Mouse (Mus musculus): Measurements from ENCODE around the gene 5730455P16Rik. TPM values are rescaled to one million over a fixed set of nuclear protein-coding genes. Genes with fewer than 3 reads are reported as not detected.
"Not testable (repeated sequence)": the region's sequence is repeated elsewhere in the genome, so short reads cannot be mapped to it uniquely, and the experiment has no call there.

The 5730455P16Rik gene
- polyA plus RNA-seq, 1 experiment from 2014 or later, result 20.7 TPM

DNA sequence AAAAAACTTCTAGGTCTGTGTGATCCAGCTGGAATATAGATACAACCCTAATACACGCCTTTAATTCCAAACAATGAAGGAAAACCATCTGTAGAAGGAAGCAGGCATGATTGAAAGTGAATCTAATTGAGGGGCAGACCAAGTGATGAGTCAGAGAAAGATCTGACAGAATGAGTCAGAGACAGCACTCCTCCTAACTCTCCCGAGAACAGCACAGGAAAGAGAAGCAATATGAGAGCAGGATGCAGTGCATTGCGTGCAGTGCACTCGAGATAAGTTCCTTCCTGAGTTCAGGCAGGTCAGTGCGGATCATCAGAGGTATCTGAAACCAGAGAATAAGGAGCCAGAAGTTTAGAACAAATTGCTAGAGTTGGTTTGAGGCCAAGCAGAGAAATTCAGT, 39.3 kb upstream of the 5730455P16Rik start:
- no peaks in the 10 kb centered on the region for H3K4me1 ChIP-seq (ENCODE audit: control insufficient read depth, insufficient read depth, low read length)
- H3K9ac ChIP-seq (replicated peaks; ENCODE audit: low read length), result no peak overlapping the region
- no peaks in the 10 kb centered on the region for H3K27me3 ChIP-seq (ENCODE audit: control insufficient read depth, insufficient read depth, low read length)
- no peak for DNase-seq (ENCODE audit: low spot score)
- WGBS, result 87% methylated on average over 5 of the region's 5 CpGs
- no peak overlapping the region for H3K27ac ChIP-seq (replicated peaks; ENCODE audit: low read depth, low read length)
- H3K36me3 ChIP-seq (replicated peaks; ENCODE audit: control insufficient read depth, insufficient read depth, low read depth, low read length), result no peaks in the 10 kb centered on the region
- no peak overlapping the region for H3K4me3 ChIP-seq (ENCODE audit: low read depth, low read length)
- no peak overlapping the region for H3K4me2 ChIP-seq (ENCODE audit: low read depth, low read length)
- ATAC-seq (replicated peaks; ENCODE audit: insufficient number of reproducible peaks, low FRiP score, low TSS enrichment, low read depth), result no peak
- H3K9me3 ChIP-seq (replicated peaks; ENCODE audit: control insufficient read depth, low read length), result no peaks in the 10 kb centered on the region

DNA sequence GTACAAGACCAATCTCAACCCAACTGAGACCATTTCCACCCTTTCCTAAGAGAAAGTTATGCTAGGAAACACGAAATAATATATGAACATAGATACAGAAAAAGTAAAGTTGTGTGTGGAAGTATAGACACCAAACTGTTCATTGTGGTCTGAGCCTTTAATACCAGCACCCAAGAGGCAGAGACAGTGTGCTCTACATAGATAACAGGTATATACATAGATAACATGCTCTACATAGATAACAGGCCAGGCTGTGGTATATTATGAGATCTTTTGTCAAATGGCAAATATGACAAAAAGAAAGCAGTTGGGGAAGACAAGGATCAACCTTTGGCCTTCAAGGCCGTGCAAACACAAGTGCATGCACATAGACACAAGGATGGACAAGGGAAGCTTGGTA, 32.5 kb upstream of the 5730455P16Rik start:
- Histone ChIP-seq H3K27me3 (ENCODE audit: control insufficient read depth, insufficient read depth, low read length) (no peaks in the 10 kb centered on the region), H3K27ac (replicated peaks; ENCODE audit: low read depth, low read length) (no peak overlapping the region), H3K4me3 (ENCODE audit: low read depth, low read length) (no peak overlapping the region), H3K4me2 (ENCODE audit: low read depth, low read length) (no peak overlapping the region), H3K9me3 (replicated peaks; ENCODE audit: control insufficient read depth, low read length) (no peaks in the 10 kb centered on the region), H3K36me3 (replicated peaks; ENCODE audit: control insufficient read depth, insufficient read depth, low read depth, low read length) (peaks cover 10% of the 10 kb centered on the region), H3K9ac (replicated peaks; ENCODE audit: low read length) (no peak overlapping the region), H3K4me1 (ENCODE audit: control insufficient read depth, insufficient read depth, low read length) (no peaks in the 10 kb centered on the region)
- DNase-seq (ENCODE audit: low spot score) (no peak), ATAC-seq (replicated peaks; ENCODE audit: insufficient number of reproducible peaks, low FRiP score, low TSS enrichment, low read depth) (no peak)
- 87% methylated on average over 2 of the region's 2 CpGs for WGBS

DNA sequence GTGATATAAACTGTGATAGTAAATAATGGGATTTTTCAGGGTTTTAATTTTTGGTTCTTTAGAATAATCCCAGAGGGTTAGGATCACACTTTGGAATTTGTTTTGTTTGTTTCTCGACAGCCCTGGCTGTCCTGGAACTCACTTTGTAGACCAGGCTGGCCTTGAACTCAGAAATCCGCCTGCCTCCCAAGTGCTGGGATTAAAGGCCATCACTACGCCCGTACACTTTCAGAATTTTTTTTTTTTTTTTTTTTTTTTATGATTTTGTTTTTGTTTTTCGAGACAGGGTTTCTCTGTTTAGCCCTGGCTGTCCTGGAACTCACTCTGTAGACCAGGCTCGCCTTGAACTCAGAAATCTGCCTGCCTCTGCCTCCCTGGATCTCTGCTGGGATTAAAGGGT, 30.0 kb upstream of the 5730455P16Rik start:
- H3K4me3 ChIP-seq (ENCODE audit: low read depth, low read length); H3K9ac ChIP-seq (replicated peaks; ENCODE audit: low read length); H3K9me3 ChIP-seq (replicated peaks; ENCODE audit: control insufficient read depth, low read length); ATAC-seq (replicated peaks; ENCODE audit: insufficient number of reproducible peaks, low FRiP score, low TSS enrichment, low read depth); H3K4me1 ChIP-seq (ENCODE audit: control insufficient read depth, insufficient read depth, low read length); H3K27me3 ChIP-seq (ENCODE audit: control insufficient read depth, insufficient read depth, low read length); DNase-seq (ENCODE audit: low spot score); H3K27ac ChIP-seq (replicated peaks; ENCODE audit: low read depth, low read length); H3K4me2 ChIP-seq (ENCODE audit: low read depth, low read length): not testable (repeated sequence)
- 91% methylated on average over 6 of the region's 6 CpGs for WGBS
- H3K36me3 ChIP-seq (replicated peaks; ENCODE audit: control insufficient read depth, insufficient read depth, low read depth, low read length), result peaks cover 13% of the 10 kb centered on the region

DNA sequence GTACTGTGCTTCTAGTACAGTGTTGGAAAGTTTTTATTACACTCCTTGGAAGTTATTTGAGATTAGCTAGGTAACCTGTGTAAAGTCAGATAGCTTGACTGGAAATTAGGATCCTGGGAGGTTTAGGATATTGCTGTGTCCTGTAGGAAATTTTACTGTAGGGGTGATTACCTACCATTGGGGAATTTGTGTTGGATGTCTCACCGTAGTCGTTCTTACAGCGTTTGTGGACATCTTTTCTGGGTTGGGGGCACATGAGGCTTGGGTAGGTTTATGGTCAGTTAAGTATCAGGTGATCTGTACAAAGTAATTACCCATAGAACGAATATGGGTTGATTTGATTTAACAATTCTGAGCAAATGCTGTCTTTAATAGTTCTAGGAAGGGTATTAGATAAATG, 18.8 kb upstream of the 5730455P16Rik start:
- DNase-seq (ENCODE audit: low spot score) (no peak), ATAC-seq (replicated peaks; ENCODE audit: insufficient number of reproducible peaks, low FRiP score, low TSS enrichment, low read depth) (no peak)
- Histone ChIP-seq H3K4me1 (ENCODE audit: control insufficient read depth, insufficient read depth, low read length) (no peaks in the 10 kb centered on the region), H3K4me2 (ENCODE audit: low read depth, low read length) (no peak overlapping the region), H3K9ac (replicated peaks; ENCODE audit: low read length) (no peak overlapping the region), H3K36me3 (replicated peaks; ENCODE audit: control insufficient read depth, insufficient read depth, low read depth, low read length) (peaks cover 11% of the 10 kb centered on the region), H3K9me3 (replicated peaks; ENCODE audit: control insufficient read depth, low read length) (no peaks in the 10 kb centered on the region), H3K4me3 (ENCODE audit: low read depth, low read length) (no peak overlapping the region), H3K27me3 (ENCODE audit: control insufficient read depth, insufficient read depth, low read length) (no peaks in the 10 kb centered on the region), H3K27ac (replicated peaks; ENCODE audit: low read depth, low read length) (no peak overlapping the region)
- 91% methylated on average over 4 of the region's 4 CpGs for WGBS

- WGBS, result 93% methylated on average over 3 of the region's 3 CpGs
- no peak overlapping the region for H3K9ac ChIP-seq (replicated peaks; ENCODE audit: low read length)
- no peaks in the 10 kb centered on the region for H3K27me3 ChIP-seq (ENCODE audit: control insufficient read depth, insufficient read depth, low read length)
- H3K27ac ChIP-seq (replicated peaks; ENCODE audit: low read depth, low read length), result no peak overlapping the region
- H3K4me1 ChIP-seq (ENCODE audit: control insufficient read depth, insufficient read depth, low read length), result no peaks in the 10 kb centered on the region
- ATAC-seq (replicated peaks; ENCODE audit: insufficient number of reproducible peaks, low FRiP score, low TSS enrichment, low read depth) (no peak), DNase-seq (ENCODE audit: low spot score) (no peak)
- H3K4me2 ChIP-seq (ENCODE audit: low read depth, low read length), result no peak overlapping the region
- no peaks in the 10 kb centered on the region for H3K9me3 ChIP-seq (replicated peaks; ENCODE audit: control insufficient read depth, low read length)
- no peak overlapping the region for H3K4me3 ChIP-seq (ENCODE audit: low read depth, low read length)
- peaks cover 16% of the 10 kb centered on the region for H3K36me3 ChIP-seq (replicated peaks; ENCODE audit: control insufficient read depth, insufficient read depth, low read depth, low read length)
Observed at GRCm38 (mm10) chr11:80395930-80396329, 18.1 kb upstream of the 5730455P16Rik start.

DNA sequence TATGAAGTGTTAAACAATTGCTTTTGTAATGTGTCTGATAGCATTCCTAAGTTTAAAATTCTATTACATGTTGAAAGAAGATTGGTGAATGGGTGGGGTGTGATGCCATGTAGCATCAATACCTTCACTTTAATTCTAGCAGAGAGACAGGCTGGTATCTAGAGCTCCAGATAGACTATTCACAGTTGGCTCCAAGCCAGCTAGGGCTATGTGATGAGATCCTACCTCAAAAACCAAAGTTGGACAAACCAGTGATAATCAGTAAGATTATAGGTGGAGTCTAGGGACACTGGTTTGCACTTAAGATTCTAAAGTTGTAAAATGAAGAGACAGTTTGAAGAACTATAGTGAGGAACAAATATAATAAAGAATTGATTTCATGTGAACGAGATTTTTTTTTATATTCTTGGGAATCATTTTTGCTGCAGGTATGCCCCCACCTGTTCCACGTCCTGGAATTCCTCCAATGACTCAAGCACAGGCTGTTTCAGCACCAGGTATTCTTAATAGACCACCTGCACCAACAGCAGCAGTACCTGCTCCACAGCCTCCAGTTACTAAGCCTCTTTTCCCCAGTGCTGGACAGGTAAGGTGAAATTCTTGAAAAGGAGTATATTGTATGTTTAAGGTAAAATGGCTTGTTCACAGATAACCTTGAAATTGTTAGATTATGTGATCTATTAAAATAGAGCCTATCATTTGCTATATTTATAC, 13.7 kb upstream of the 5730455P16Rik start:
- Histone ChIP-seq H3K4me3 (ENCODE audit: low read depth, low read length) (no peak overlapping the region), H3K27ac (replicated peaks; ENCODE audit: low read depth, low read length) (no peak overlapping the region), H3K9me3 (replicated peaks; ENCODE audit: control insufficient read depth, low read length) (no peaks in the 10 kb centered on the region), H3K27me3 (ENCODE audit: control insufficient read depth, insufficient read depth, low read length) (no peaks in the 10 kb centered on the region), H3K9ac (replicated peaks; ENCODE audit: low read length) (no peak overlapping the region), H3K4me2 (ENCODE audit: low read depth, low read length) (no peak overlapping the region), H3K4me1 (ENCODE audit: control insufficient read depth, insufficient read depth, low read length) (no peaks in the 10 kb centered on the region), H3K36me3 (replicated peaks; ENCODE audit: control insufficient read depth, insufficient read depth, low read depth, low read length) (peaks cover 20% of the 10 kb centered on the region)
- no peak for DNase-seq (ENCODE audit: low spot score)
- ATAC-seq (replicated peaks; ENCODE audit: insufficient number of reproducible peaks, low FRiP score, low TSS enrichment, low read depth), result no peak
- 89% methylated on average over 2 of the region's 2 CpGs for WGBS

DNA sequence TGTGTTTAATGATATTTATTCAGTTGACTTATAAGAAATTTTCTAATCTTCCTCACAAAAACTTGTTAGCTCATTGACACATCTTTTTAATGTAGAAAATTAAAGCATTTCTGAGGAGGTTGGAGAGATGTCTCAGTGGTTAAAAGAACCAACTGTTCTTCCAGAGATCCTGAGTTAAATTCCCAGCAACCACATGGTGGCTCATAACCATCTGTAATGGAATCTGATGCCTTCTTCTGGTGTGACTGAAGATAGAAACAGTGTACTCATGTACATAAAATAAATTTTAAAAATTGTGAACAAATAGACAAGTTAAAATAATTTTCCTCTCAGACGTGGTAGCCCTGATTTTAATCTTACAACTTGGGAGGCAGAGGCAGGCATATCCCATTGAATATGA, 12.1 kb upstream of the 5730455P16Rik start:
- no peaks in the 10 kb centered on the region for H3K9me3 ChIP-seq (replicated peaks; ENCODE audit: control insufficient read depth, low read length)
- WGBS, result 91% methylated on average over 1 of the region's 1 CpGs
- ATAC-seq (replicated peaks; ENCODE audit: insufficient number of reproducible peaks, low FRiP score, low TSS enrichment, low read depth) (no peak), DNase-seq (ENCODE audit: low spot score) (no peak)
- peaks cover 16% of the 10 kb centered on the region for H3K36me3 ChIP-seq (replicated peaks; ENCODE audit: control insufficient read depth, insufficient read depth, low read depth, low read length)
- H3K4me2 ChIP-seq (ENCODE audit: low read depth, low read length), result no peak overlapping the region
- no peak overlapping the region for H3K4me3 ChIP-seq (ENCODE audit: low read depth, low read length)
- H3K9ac ChIP-seq (replicated peaks; ENCODE audit: low read length), result no peak overlapping the region
- no peak overlapping the region for H3K27ac ChIP-seq (replicated peaks; ENCODE audit: low read depth, low read length)
- 0 out of 2 replicates have a peak, but pooled peaks cover 2% of the 10 kb centered on the region for H3K4me1 ChIP-seq (ENCODE audit: control insufficient read depth, insufficient read depth, low read length)
- no peaks in the 10 kb centered on the region for H3K27me3 ChIP-seq (ENCODE audit: control insufficient read depth, insufficient read depth, low read length)

- DNase-seq (ENCODE audit: low spot score) (no peak), ATAC-seq (replicated peaks; ENCODE audit: insufficient number of reproducible peaks, low FRiP score, low TSS enrichment, low read depth) (no peak)
- peaks cover 12% of the 10 kb centered on the region for H3K36me3 ChIP-seq (replicated peaks; ENCODE audit: control insufficient read depth, insufficient read depth, low read depth, low read length)
- H3K4me2 ChIP-seq (ENCODE audit: low read depth, low read length), result no peak overlapping the region
- 0 out of 2 replicates have a peak, but pooled peaks cover 3% of the 10 kb centered on the region for H3K4me1 ChIP-seq (ENCODE audit: control insufficient read depth, insufficient read depth, low read length)
- no peak overlapping the region for H3K4me3 ChIP-seq (ENCODE audit: low read depth, low read length)
- no peak overlapping the region for H3K9ac ChIP-seq (replicated peaks; ENCODE audit: low read length)
- 82% methylated on average over 2 of the region's 2 CpGs for WGBS
- no peak overlapping the region for H3K27ac ChIP-seq (replicated peaks; ENCODE audit: low read depth, low read length)
- H3K9me3 ChIP-seq (replicated peaks; ENCODE audit: control insufficient read depth, low read length), result no peaks in the 10 kb centered on the region
- no peaks in the 10 kb centered on the region for H3K27me3 ChIP-seq (ENCODE audit: control insufficient read depth, insufficient read depth, low read length)
Observed at GRCm38 (mm10) chr11:80386790-80387189, 9.0 kb upstream of the 5730455P16Rik start.
